Mouse (Mus musculus) central nervous system, embryonic 11.5 days (tissue): ENCODE data around the gene Otog. TPM values are rescaled to one million over a fixed set of nuclear protein-coding genes. Genes with fewer than 3 reads are reported as not detected.

Source experiments
- polyA plus RNA-seq: library from polyadenylated mRNA; depleted of rRNA; stranded (reverse); fragments of >200 nt; gene quantifications from 2 replicates; pipeline ENCODE4 v1.2.3, GENCODE M21; 2012; rRNA removed

Gene Otog
- 0.08 and 0.36 TPM in 2 replicates for polyA plus RNA-seq

GRCm38 (mm10) chr7:46240696-46241095 is at the start of gene Otog:
Otog (plus strand) TSS chr7:46240987.

GRCm38 (mm10) chr7:46238346-46238745 is 2.4 kb upstream of the Otog start, which contains the start of gene Ush1c:
Ush1c (minus strand) TSS chr7:46238503.

Other genes starting within 250 kb of the Otog start
- 1.0 and 1.4 TPM in 2 replicates for gene Abcc6, start 210.7 kb upstream of the Otog start, polyA plus RNA-seq
- gene Nomo1, start 207.3 kb upstream of the Otog start, polyA plus RNA-seq, result 32.7 and 33.3 TPM in 2 replicates
- 0.71 and 1.8 TPM in 2 replicates for gene Kcnj11, start 140.2 kb upstream of the Otog start, polyA plus RNA-seq
- 1.7 and 2.1 TPM in 2 replicates for gene Abcc8, start 61.0 kb upstream of the Otog start, polyA plus RNA-seq
- 1.9 and 2.7 TPM in 2 replicates for gene Ush1c, start 2.5 kb upstream of the Otog start, polyA plus RNA-seq
- 0.17 and 23.0 TPM in 2 replicates for gene Myod1, start 135.5 kb downstream of the Otog start, polyA plus RNA-seq
- gene Kcnc1, start 155.5 kb downstream of the Otog start, polyA plus RNA-seq, result 2.3 and 3.1 TPM in 2 replicates